12 mouse cellular contexts compared by ENCODE assay signal in genomic region chr2:6642222-6642850, GRCm38 (mm10).
DNase-seq lines count a peak whose midpoint lies in the region; ATAC-seq and TF ChIP-seq lines count a peak whose summit lies in the region.
"Had no signal": no experiment of that assay in that cellular context is flagged by ENCODE, and none has a peak within 500 bp of the region (broad histone marks: within the 10 kb centered on the region; RNA-seq: fewer than 3 reads in every experiment).

No protein-coding gene starts in this region.

- H3K4me3 ChIP-seq in layer of hippocampus, adult 2 months: no peak overlapping the region
- no peak overlapping the region for H3K4me3 ChIP-seq in limb, embryonic 10.5 days
- no peak overlapping the region for H3K4me3 ChIP-seq in kidney, embryonic 15.5 days (replicated peaks)
- H3K4me3 ChIP-seq: limb, embryonic 12.5 days had no signal

- peak; percentile 44 for TF ChIP-seq CTCF in layer of hippocampus, adult 2 months (conservative IDR thresholded peaks at IDR 0.05)

- no peak for DNase-seq in layer of hippocampus, adult 2 months (ENCODE audit: low spot score in 2 of 2)
- DNase-seq in layer of hippocampus, adult 11-12 months (ENCODE audit: low spot score): no peak
- DNase-seq in 3T3-L1 (ENCODE audit: low read depth, low spot score): peak; percentile 3
- DNase-seq in limb, embryonic 10.5 days (ENCODE audit: low spot score): no peak
- DNase-seq in kidney, postnatal 14 days: no peak
- DNase-seq: cerebellum, postnatal 10 days; gastrocnemius, postnatal 36 days had no signal

- no peaks in the 10 kb centered on the region for H3K36me3 ChIP-seq in limb, embryonic 10.5 days
- H3K36me3 ChIP-seq in kidney, embryonic 15.5 days: no peaks in the 10 kb centered on the region
- H3K36me3 ChIP-seq: limb, embryonic 12.5 days had no signal

- H3K27me3 ChIP-seq in limb, embryonic 10.5 days (ENCODE audit: low read depth, poor library complexity, severe bottlenecking): no peaks in the 10 kb centered on the region
- no peaks in the 10 kb centered on the region for H3K27me3 ChIP-seq in kidney, embryonic 15.5 days
- H3K27me3 ChIP-seq: limb, embryonic 12.5 days had no signal

- peak; percentile 33 for ATAC-seq in CD4-positive, CD25-positive, alpha-beta regulatory T cell, adult 4 months
- peak; percentile 38; the same call in 1 of the 2 replicates for ATAC-seq in megakaryocyte, adult 5-6 weeks (ENCODE audit: poor library complexity, severe bottlenecking)
- ATAC-seq in kidney, embryonic 15.5 days (replicated peaks; ENCODE audit: low FRiP score): no peak
- ATAC-seq: intestine, embryonic 16.5 days had no signal

- H3K9me3 ChIP-seq in limb, embryonic 10.5 days (replicated peaks): no peaks in the 10 kb centered on the region
- H3K9me3 ChIP-seq in kidney, embryonic 15.5 days (replicated peaks): no peaks in the 10 kb centered on the region
- H3K9me3 ChIP-seq: limb, embryonic 12.5 days had no signal

- no peak overlapping the region for H3K4me2 ChIP-seq in kidney, embryonic 15.5 days
- H3K4me2 ChIP-seq: limb, embryonic 12.5 days had no signal

- no peaks in the 10 kb centered on the region for H3K4me1 ChIP-seq in limb, embryonic 10.5 days
- H3K4me1 ChIP-seq in kidney, embryonic 15.5 days: no peaks in the 10 kb centered on the region
- H3K4me1 ChIP-seq: limb, embryonic 12.5 days had no signal

- H3K27ac ChIP-seq in layer of hippocampus, adult 2 months: no peak overlapping the region
- H3K27ac ChIP-seq in limb, embryonic 10.5 days: no peak overlapping the region
- no peak overlapping the region for H3K27ac ChIP-seq in kidney, embryonic 15.5 days
- H3K27ac ChIP-seq: limb, embryonic 12.5 days had no signal

- WGBS in limb, embryonic 10.5 days: 91% methylated on average over 3 of the region's 3 CpGs
- WGBS in kidney, embryonic 15.5 days: 80% methylated on average over 3 of the region's 3 CpGs

- no peak overlapping the region for H3K9ac ChIP-seq in kidney, embryonic 15.5 days
- H3K9ac ChIP-seq: limb, embryonic 12.5 days had no signal
